Comparison of ENCODE assay signal across 14 mouse cellular contexts in the genomic region with DNA sequence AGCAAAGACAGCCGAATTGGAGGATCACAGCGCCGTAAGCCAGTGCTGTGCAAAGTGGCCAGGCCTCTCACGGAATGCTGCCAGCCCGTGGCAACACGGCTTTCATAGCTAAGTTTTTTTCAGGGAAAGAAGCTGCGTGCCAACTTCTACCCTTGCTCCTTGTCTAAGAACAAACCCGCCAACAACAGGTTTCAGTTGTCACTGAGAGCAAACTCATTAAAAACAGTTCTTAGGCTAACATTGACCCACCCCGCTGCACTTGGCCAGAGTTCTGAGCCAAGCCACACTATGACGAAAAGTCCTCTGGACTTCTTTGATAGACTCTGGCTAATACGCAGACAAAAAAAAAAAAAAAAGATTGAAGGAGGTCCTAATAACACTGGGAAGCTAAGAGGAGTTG. TPM values are rescaled to one million over a fixed set of nuclear protein-coding genes. Genes with fewer than 3 reads are reported as not detected.
DNase-seq lines count a peak whose midpoint lies in the region; ATAC-seq lines count a peak whose summit lies in the region.
"Had no signal": no experiment of that assay in that cellular context is flagged by ENCODE, and none has a peak within 500 bp of the region (broad histone marks: within the 10 kb centered on the region; RNA-seq: fewer than 3 reads in every experiment).

No protein-coding gene starts in this region.

- no peak overlapping the region for H3K4me3 ChIP-seq in forebrain, embryonic 15.5 days
- no peak overlapping the region for H3K4me3 ChIP-seq in forebrain, embryonic 12.5 days (replicated peaks)
- no peak overlapping the region for H3K4me3 ChIP-seq in midbrain, embryonic 16.5 days (ENCODE audit: low read depth, low read length)
- H3K4me3 ChIP-seq in midbrain, embryonic 14.5 days (replicated peaks; ENCODE audit: low read depth, low read length): no peak overlapping the region
- H3K4me3 ChIP-seq: limb, embryonic 15.5 days; liver, embryonic 15.5 days; myocyte; neural tube, embryonic 13.5 days had no signal

- DNase-seq in midbrain, embryonic 14.5 days: no peak
- DNase-seq in large intestine, adult 2 months (ENCODE audit: low read depth, low spot score): peak; percentile 27
- peak; percentile 40 for DNase-seq in lung, postnatal 25 days (ENCODE audit: low spot score)
- no peak for DNase-seq in cerebellum, adult 11 months
- no peak for DNase-seq in adipocyte (ENCODE audit: low spot score)

- ATAC-seq in forebrain, embryonic 15.5 days (replicated peaks): peak; percentile 59; the same call in 1 of the 2 replicates
- ATAC-seq in forebrain, embryonic 12.5 days (ENCODE audit: low FRiP score): no peak
- peak; percentile 57; the same call in 1 of the 2 replicates for ATAC-seq in midbrain, embryonic 16.5 days
- ATAC-seq in midbrain, embryonic 14.5 days (ENCODE audit: low FRiP score, low TSS enrichment): no peak

- 42% methylated on average over 11 of the region's 11 CpGs for WGBS in forebrain, embryonic 15.5 days
- WGBS in forebrain, embryonic 12.5 days: 73% methylated on average over 11 of the region's 11 CpGs
- WGBS in midbrain, embryonic 16.5 days: 72% methylated on average over 11 of the region's 11 CpGs
- 75% methylated on average over 11 of the region's 11 CpGs for WGBS in midbrain, embryonic 14.5 days
- WGBS in large intestine, adult 2 months: 41% methylated on average over 11 of the region's 11 CpGs

- H3K27me3 ChIP-seq in forebrain, embryonic 15.5 days: no peaks in the 10 kb centered on the region
- 0 out of 2 replicates have a peak, but pooled peaks cover 2% of the 10 kb centered on the region for H3K27me3 ChIP-seq in forebrain, embryonic 12.5 days
- H3K27me3 ChIP-seq in midbrain, embryonic 16.5 days (ENCODE audit: control insufficient read depth, insufficient read depth, low read depth, low read length): no peaks in the 10 kb centered on the region
- H3K27me3 ChIP-seq in midbrain, embryonic 14.5 days (ENCODE audit: control insufficient read depth, insufficient read depth, low read length): no peaks in the 10 kb centered on the region
- H3K27me3 ChIP-seq: limb, embryonic 15.5 days; liver, embryonic 15.5 days; neural tube, embryonic 13.5 days had no signal

- no peak overlapping the region for H3K27ac ChIP-seq in forebrain, embryonic 15.5 days (replicated peaks)
- H3K27ac ChIP-seq in forebrain, embryonic 12.5 days: no peak overlapping the region
- no peak overlapping the region for H3K27ac ChIP-seq in midbrain, embryonic 16.5 days (ENCODE audit: low read length)
- no peak overlapping the region for H3K27ac ChIP-seq in midbrain, embryonic 14.5 days (replicated peaks; ENCODE audit: low read depth, low read length)
- H3K27ac ChIP-seq: hindbrain, embryonic 14.5 days; limb, embryonic 15.5 days; liver, embryonic 15.5 days; macrophage; neural tube, embryonic 13.5 days had no signal

- no peak overlapping the region for H3K4me2 ChIP-seq in forebrain, embryonic 15.5 days (replicated peaks)
- H3K4me2 ChIP-seq in forebrain, embryonic 12.5 days: no peak overlapping the region
- no peak overlapping the region for H3K4me2 ChIP-seq in midbrain, embryonic 16.5 days (ENCODE audit: low read length)
- H3K4me2 ChIP-seq in midbrain, embryonic 14.5 days (ENCODE audit: low read length): no peak overlapping the region
- H3K4me2 ChIP-seq: hindbrain, embryonic 14.5 days; limb, embryonic 15.5 days; liver, embryonic 15.5 days; neural tube, embryonic 13.5 days had no signal

- H3K9me3 ChIP-seq in forebrain, embryonic 15.5 days: no peaks in the 10 kb centered on the region
- H3K9me3 ChIP-seq in forebrain, embryonic 12.5 days: 0 out of 2 replicates have a peak, but pooled peaks cover 6% of the 10 kb centered on the region
- peaks cover 6% of the 10 kb centered on the region; the same call in 1 of the 2 replicates for H3K9me3 ChIP-seq in midbrain, embryonic 16.5 days (replicated peaks; ENCODE audit: control insufficient read depth, low read length, poor library complexity, severe bottlenecking)
- H3K9me3 ChIP-seq in midbrain, embryonic 14.5 days (ENCODE audit: control insufficient read depth, low read length): no peaks in the 10 kb centered on the region
- H3K9me3 ChIP-seq: limb, embryonic 15.5 days; liver, embryonic 15.5 days had no signal

- H3K4me1 ChIP-seq in forebrain, embryonic 15.5 days: peaks cover 6% of the 10 kb centered on the region
- no peaks in the 10 kb centered on the region; the same call in none of the 2 replicates for H3K4me1 ChIP-seq in forebrain, embryonic 12.5 days
- no peaks in the 10 kb centered on the region for H3K4me1 ChIP-seq in midbrain, embryonic 16.5 days (ENCODE audit: control insufficient read depth, insufficient read depth, low read length)
- no peaks in the 10 kb centered on the region for H3K4me1 ChIP-seq in midbrain, embryonic 14.5 days (ENCODE audit: control insufficient read depth, insufficient read depth, low read length)
- H3K4me1 ChIP-seq: limb, embryonic 15.5 days; liver, embryonic 15.5 days; neural tube, embryonic 13.5 days had no signal

- H3K36me3 ChIP-seq in forebrain, embryonic 15.5 days: peaks cover 20% of the 10 kb centered on the region
- peaks cover 9% of the 10 kb centered on the region for H3K36me3 ChIP-seq in forebrain, embryonic 12.5 days (replicated peaks)
- peaks cover 26% of the 10 kb centered on the region for H3K36me3 ChIP-seq in midbrain, embryonic 16.5 days (ENCODE audit: control insufficient read depth, insufficient read depth, low read length)
- peaks cover 18% of the 10 kb centered on the region for H3K36me3 ChIP-seq in midbrain, embryonic 14.5 days (ENCODE audit: control insufficient read depth, insufficient read depth, low read length)
- H3K36me3 ChIP-seq: limb, embryonic 15.5 days; liver, embryonic 15.5 days had no signal

- no peak overlapping the region for H3K9ac ChIP-seq in forebrain, embryonic 15.5 days (replicated peaks)
- no peak overlapping the region for H3K9ac ChIP-seq in forebrain, embryonic 12.5 days
- H3K9ac ChIP-seq in midbrain, embryonic 16.5 days (ENCODE audit: low read depth, low read length): no peak overlapping the region
- no peak overlapping the region for H3K9ac ChIP-seq in midbrain, embryonic 14.5 days (replicated peaks; ENCODE audit: low read length)
- H3K9ac ChIP-seq: hindbrain, embryonic 14.5 days; limb, embryonic 15.5 days; liver, embryonic 15.5 days; neural tube, embryonic 13.5 days had no signal

RNA-seq across cellular contexts. Expression of gene Gm340, which starts 46.8 kb away (rescaled TPM):
- 2.9 and 3.1 TPM in 2 replicates for polyA plus RNA-seq in forebrain, embryonic 15.5 days (2015; fragmentation: Nextera tagmentation; extraction: Ambion mirVana)
- polyA plus RNA-seq in forebrain, embryonic 12.5 days (2016; fragmentation: Nextera tagmentation; extraction: Ambion mirVana): 3.0 and 3.7 TPM in 2 replicates
- 1.8 and 2.2 TPM in 2 replicates for polyA plus RNA-seq in midbrain, embryonic 16.5 days (2015; fragmentation: Nextera tagmentation; extraction: Ambion mirVana)
- 4.6 and 5.1 TPM in 2 replicates for polyA plus RNA-seq in midbrain, embryonic 14.5 days (2014; fragmentation: Nextera tagmentation; extraction: Ambion mirVana)
- 1.0 and 1.9 TPM in 2 replicates for polyA plus RNA-seq in large intestine, adult 2 months (2012; rRNA removed)

Comparison
In these comparisons a context has a peak if more than half of its experiments do, and no peak if none do; other contexts are left out.
1. ATAC-seq: peak in forebrain, embryonic 15.5 days (single experiment) and midbrain, embryonic 16.5 days (single experiment); none in forebrain, embryonic 12.5 days (single experiment) and midbrain, embryonic 14.5 days (single experiment).
2. DNase-seq: peak in large intestine, adult 2 months (single experiment) and lung, postnatal 25 days (single experiment); none in midbrain, embryonic 14.5 days (single experiment), cerebellum, adult 11 months (single experiment) and adipocyte (single experiment).